Mouse (Mus musculus): ENCODE data around the gene Adamtsl5.

Adamtsl5 gene

GRCm38 (mm10) chr10:80292251-80293146 is 55.7 kb downstream of the Adamtsl5 start, which contains the start of gene Rps15:
Rps15 (plus strand) TSS chr10:80292453.
- DNase-seq: peak; percentile 92

Data from cerebellum, adult 8-10 months (tissue).